Mouse (Mus musculus): ENCODE measurements around the gene Gdnf. TPM values are rescaled to one million over a fixed set of nuclear protein-coding genes. Genes with fewer than 3 reads are reported as not detected.

Gdnf gene
- total and polyA plus RNA-seq, 2 experiments from 2014 or later, result 0.20 to 0.65 TPM

GRCm38 (mm10) chr15:7886591-7886990 lies 75.9 kb downstream of the Gdnf start:
- no peak for DNase-seq (ENCODE audit: low spot score)
- H3K4me2 ChIP-seq (ENCODE audit: low read depth, low read length), result no peak overlapping the region
- no peaks in the 10 kb centered on the region for H3K27me3 ChIP-seq (ENCODE audit: control insufficient read depth, insufficient read depth, low read length)
- H3K36me3 ChIP-seq (replicated peaks; ENCODE audit: control insufficient read depth, insufficient read depth, low read length), result peaks cover 19% of the 10 kb centered on the region; the same call in 1 of the 2 replicates
- H3K4me1 ChIP-seq (ENCODE audit: control insufficient read depth, insufficient read depth), result peaks cover 5% of the 10 kb centered on the region
- 60% methylated on average over 8 of the region's 8 CpGs for WGBS
- H3K9me3 ChIP-seq (replicated peaks; ENCODE audit: control insufficient read depth, low read length), result no peaks in the 10 kb centered on the region
- no peak for ATAC-seq (ENCODE audit: insufficient read depth, low read depth)
- no peak overlapping the region for H3K27ac ChIP-seq (ENCODE audit: low read depth)
- no peak overlapping the region for H3K4me3 ChIP-seq (ENCODE audit: low read depth, low read length)
- no peak for TF ChIP-seq EP300 (IDR thresholded peaks at IDR 0.05; ENCODE audit: low read depth)
- H3K9ac ChIP-seq (replicated peaks; ENCODE audit: low read depth, low read length), result no peak overlapping the region

All from heart, postnatal 0 days (tissue).